Mouse (Mus musculus) myocyte (in vitro differentiated cells): ENCODE results near the gene Abca5.

ENCODE experiments used
- CEBPB ChIP-seq: IDR thresholded peaks from 2 replicates; pipeline ENCODE4 v1.6.1; 2011; ENCODE audit warnings: mild to moderate bottlenecking, moderate library complexity; ENCODE audit not compliant: poor library complexity, insufficient read depth, severe bottlenecking
- E2F4 ChIP-seq: IDR thresholded peaks from one replicate; pipeline ENCODE4 v1.6.1; 2011; ENCODE audit warnings: mild to moderate bottlenecking, control low read depth, moderate library complexity; ENCODE audit not compliant: insufficient read depth
- MAX ChIP-seq: IDR thresholded peaks from one replicate; pipeline ENCODE4 v1.6.1; 2011; ENCODE audit warnings: low read depth, mild to moderate bottlenecking, control low read depth
- MYOD1 ChIP-seq, 3 experiments: IDR thresholded peaks; one replicate each; pipeline ENCODE4 v1.6.1; 2011; ENCODE audit warnings: control low read depth in 2 of 3, low read depth in 2 of 3, mild to moderate bottlenecking in 2 of 3, moderate library complexity in 1 of 3; ENCODE audit not compliant: insufficient read length in 2 of 3, control insufficient read depth in 1 of 3
- MYOG ChIP-seq, 3 experiments: IDR thresholded peaks; one replicate each; pipeline ENCODE4 v1.6.1; 2011; ENCODE audit warnings: control low read depth in 2 of 3, low read depth in 2 of 3, mild to moderate bottlenecking in 2 of 3; ENCODE audit not compliant: insufficient read length in 2 of 3, control insufficient read depth in 1 of 3, insufficient read depth in 1 of 3
- POLR2A ChIP-seq: IDR thresholded peaks from one replicate; pipeline ENCODE4 v1.6.1; 2011; ENCODE audit warnings: low read depth, mild to moderate bottlenecking, control low read depth, moderate library complexity; ENCODE audit not compliant: insufficient read length
- POLR2AphosphoS2 ChIP-seq: IDR thresholded peaks from one replicate; pipeline ENCODE4 v1.6.1; 2011; ENCODE audit warnings: low read depth, control low read depth; ENCODE audit not compliant: insufficient read length
- REST ChIP-seq: IDR thresholded peaks from one replicate; pipeline ENCODE4 v1.6.1; 2011; ENCODE audit warnings: mild to moderate bottlenecking, control low read depth, moderate library complexity; ENCODE audit not compliant: insufficient read depth, insufficient read length
- SRF ChIP-seq: IDR thresholded peaks from one replicate; pipeline ENCODE4 v1.6.1; 2011; ENCODE audit warnings: low read depth; ENCODE audit not compliant: control insufficient read depth, insufficient read length
- TCF12 ChIP-seq: IDR thresholded peaks from one replicate; pipeline ENCODE4 v1.6.1; 2011; ENCODE audit warnings: mild to moderate bottlenecking, control low read depth; ENCODE audit not compliant: poor library complexity, insufficient read depth, severe bottlenecking
- TCF3 ChIP-seq: IDR thresholded peaks from one replicate; pipeline ENCODE4 v1.6.1; 2011; ENCODE audit warnings: low read depth, control low read depth; ENCODE audit not compliant: insufficient read length
- USF1 ChIP-seq: IDR thresholded peaks from one replicate; pipeline ENCODE4 v1.6.1; 2011; ENCODE audit warnings: low read depth, mild to moderate bottlenecking, control low read depth, moderate library complexity

GRCm38 (mm10) chr11:110257061-110257460 lies 80.5 kb downstream of the Abca5 start:
- TF ChIP-seq POLR2A (no peak), POLR2AphosphoS2 (no peak), MAX (no peak), TCF12 (no peak), USF1 (no peak), E2F4 (no peak), MYOG (IDR thresholded peaks at IDR 0.05; ENCODE audit: control insufficient read depth in 1 of 3, insufficient read depth in 1 of 3, insufficient read length in 2 of 3, low read depth in 2 of 3) (no peak), MYOD1 (IDR thresholded peaks at IDR 0.05; ENCODE audit: control insufficient read depth in 1 of 3, insufficient read length in 2 of 3, low read depth in 2 of 3) (no peak), CEBPB (no peak), REST (no peak), TCF3 (no peak), SRF (no peak)
